Mouse (Mus musculus) MEL (cell line): ENCODE results near the gene Me3.

Source experiments
- CTCF ChIP-seq, 3 experiments: IDR thresholded peaks in 2 of 3; conservative IDR thresholded peaks in 1 of 3; 2 replicates each; pipeline ENCODE4 v1.5.1; 2011 to 2012; ENCODE audit warnings: low read length in 3 of 3, low read depth in 2 of 3, mild to moderate bottlenecking in 2 of 3, improper control_type of control experiment in 1 of 3, inconsistent platforms in 1 of 3, mixed read lengths in 1 of 3, moderate library complexity in 1 of 3; ENCODE audit not compliant: control insufficient read depth in 1 of 3, insufficient read depth in 1 of 3, poor library complexity in 1 of 3, severe bottlenecking in 1 of 3
- POLR2A ChIP-seq, 2 experiments: IDR thresholded peaks; 2 replicates each; pipeline ENCODE4 v1.6.1; 2011 to 2012; ENCODE audit warnings: low read length in 2 of 2, mild to moderate bottlenecking in 2 of 2, control low read depth in 1 of 2, improper control_type of control experiment in 1 of 2, low read depth in 1 of 2, moderate library complexity in 1 of 2; ENCODE audit not compliant: control insufficient read depth in 1 of 2, insufficient read depth in 1 of 2, poor library complexity in 1 of 2
- UBTF ChIP-seq: IDR thresholded peaks from 2 replicates; pipeline ENCODE4 v1.6.1; 2012; ENCODE audit warnings: low read depth, mild to moderate bottlenecking, inconsistent platforms, low read length, improper control_type of control experiment, moderate library complexity, borderline replicate concordance; ENCODE audit not compliant: insufficient read depth
- ZC3H11A ChIP-seq: IDR thresholded peaks from 2 replicates; pipeline ENCODE4 v1.6.1; 2012; ENCODE audit warnings: low read depth, mild to moderate bottlenecking, inconsistent platforms, low read length, improper control_type of control experiment
- ZKSCAN1 ChIP-seq: IDR thresholded peaks from 2 replicates; pipeline ENCODE4 v1.6.1; 2012; ENCODE audit warnings: low read depth, mild to moderate bottlenecking, inconsistent platforms, low read length, improper control_type of control experiment, moderate library complexity
- ZMIZ1 ChIP-seq: IDR thresholded peaks from 2 replicates; pipeline ENCODE4 v1.6.1; 2012; ENCODE audit warnings: low read depth, mild to moderate bottlenecking, inconsistent platforms, low read length, improper control_type of control experiment, moderate library complexity

GRCm38 (mm10) chr7:89677850-89678249 is 45.7 kb downstream of the Me3 start:
- TF ChIP-seq POLR2A (IDR thresholded peaks at IDR 0.05; ENCODE audit: control insufficient read depth in 1 of 2, insufficient read depth in 1 of 2, low read depth in 1 of 2, low read length in 2 of 2, poor library complexity in 1 of 2) (no peak), ZMIZ1 (no peak), UBTF (no peak), ZKSCAN1 (no peak), ZC3H11A (no peak), CTCF (IDR thresholded peaks at IDR 0.05 in 2 of 3, conservative IDR thresholded peaks at IDR 0.05 in 1 of 3; ENCODE audit: control insufficient read depth in 1 of 3, insufficient read depth in 1 of 3, low read depth in 2 of 3, low read length in 3 of 3, poor library complexity in 1 of 3, severe bottlenecking in 1 of 3) (no peak)
